Mouse (Mus musculus) liver, adult 2 months (tissue): Measurements from ENCODE around the gene Klhdc3. TPM values are rescaled to one million over a fixed set of nuclear protein-coding genes. Genes with fewer than 3 reads are reported as not detected.

ENCODE experiments used
- DNase-seq: peaks from one replicate; pipeline ENCODE4 v3.0.0-alpha.2; 2011; ENCODE audit warnings: low read depth, low spot score; ENCODE audit errors: extremely low read depth
- H3K27ac ChIP-seq: fragments of 200-500 bp; replicated peaks from 2 replicates; pipeline ENCODE4 v1.5.1; 2012; ENCODE audit warnings: low read depth, mild to moderate bottlenecking, control low read depth, inconsistent platforms, low read length; ENCODE audit not compliant: insufficient read depth
- H3K27me3 ChIP-seq: fragments of 200-500 bp; 2 replicates; pipeline ENCODE4 v1.6.1; 2012; ENCODE audit warnings: mild to moderate bottlenecking, moderate library complexity, low read length, inconsistent platforms; ENCODE audit not compliant: control insufficient read depth, insufficient read depth
- H3K36me3 ChIP-seq: fragments of 200-500 bp; 2 replicates; pipeline ENCODE4 v1.6.1; 2012; ENCODE audit warnings: low read length, inconsistent platforms; ENCODE audit not compliant: control insufficient read depth, insufficient read depth
- H3K4me1 ChIP-seq: fragments of 200-500 bp; 2 replicates; pipeline ENCODE4 v1.6.1; 2011; ENCODE audit warnings: low read length; ENCODE audit not compliant: control insufficient read depth, insufficient read depth
- H3K4me3 ChIP-seq: fragments of 200-500 bp; 2 replicates; pipeline ENCODE4 v1.5.1; 2011; ENCODE audit warnings: low read depth, mild to moderate bottlenecking, control low read depth, low read length, moderate library complexity; ENCODE audit not compliant: insufficient read depth
- H3K79me2 ChIP-seq: fragments of 200-500 bp; 2 replicates; pipeline ENCODE4 v1.6.1; 2012; ENCODE audit warnings: inconsistent platforms, mild to moderate bottlenecking, low read length, moderate library complexity; ENCODE audit not compliant: control insufficient read depth, insufficient read depth
- H3K9ac ChIP-seq: fragments of 200-500 bp; 2 replicates; pipeline ENCODE4 v1.6.1; 2012; ENCODE audit warnings: low read depth, mild to moderate bottlenecking, control low read depth, inconsistent platforms, low read length
- CTCF ChIP-seq: fragments of 200-500 bp; IDR thresholded peaks from 2 replicates; pipeline ENCODE4 v1.5.1; 2011; ENCODE audit warnings: low read depth, low read length, control low read depth
- POLR2A ChIP-seq: fragments of 200-500 bp; IDR thresholded peaks from 2 replicates; pipeline ENCODE4 v1.6.1; 2011; ENCODE audit warnings: low read length, control low read depth; ENCODE audit not compliant: insufficient read depth; ENCODE audit errors: extremely low read depth
- WGBS: fragments of 180-500 bp; shearing (Covaris S2); methylation state at CpG from one replicate; pipeline ENCODE4 v1.1.7; 2018; 5-methylcytosine and 5-hydroxymethylcytosine counted together
- polyA plus RNA-seq: library from polyadenylated mRNA; depleted of rRNA; stranded (reverse); fragments of >200 nt; gene quantifications from 2 replicates; pipeline ENCODE4 v1.2.3, GENCODE M21; 2012
- total RNA-seq: library from RNA; depleted of rRNA; stranded (reverse); fragments of >200 nt; gene quantifications from 2 replicates; pipeline ENCODE4 v1.2.3, GENCODE M21; 2014

Klhdc3 gene
- total and polyA plus RNA-seq, 2 experiments, result 23.9 to 74.6 TPM

- WGBS, result 80% methylated on average over 5 of the region's 5 CpGs
- H3K36me3 ChIP-seq, result peaks cover 2% of the 10 kb centered on the region
- no peak for DNase-seq
Observed at GRCm38 (mm10) chr17:46662730-46663129, 18.0 kb downstream of the Klhdc3 start.

GRCm38 (mm10) chr17:46661981-46662380 lies 18.7 kb downstream of the Klhdc3 start:
- Histone ChIP-seq H3K79me2 (no peaks in the 10 kb centered on the region), H3K9ac (no peak overlapping the region), H3K4me1 (no peaks in the 10 kb centered on the region), H3K27ac (no peak overlapping the region), H3K4me3 (no peak overlapping the region), H3K27me3 (no peaks in the 10 kb centered on the region), H3K36me3 (no peaks in the 10 kb centered on the region; the same call in 1 of the 2 replicates)
- no peak for DNase-seq
- WGBS, result 92% methylated on average over 12 of the region's 12 CpGs
- TF ChIP-seq CTCF (no peak), POLR2A (no peak)

More at GRCm38 (mm10) chr17:46662730-46663129, 18.0 kb downstream of the Klhdc3 start:
- no peaks in the 10 kb centered on the region for H3K79me2 ChIP-seq
- no peaks in the 10 kb centered on the region for H3K4me1 ChIP-seq
- H3K27me3 ChIP-seq, result no peaks in the 10 kb centered on the region
- H3K27ac ChIP-seq, result no peak overlapping the region
- TF ChIP-seq POLR2A (no peak), CTCF (no peak)
- H3K9ac ChIP-seq, result no peak overlapping the region
- no peak overlapping the region for H3K4me3 ChIP-seq

GRCm38 (mm10) chr17:46661351-46661750 lies 19.4 kb downstream of the Klhdc3 start:
- Histone ChIP-seq H3K4me3 (no peak overlapping the region), H3K4me1 (no peaks in the 10 kb centered on the region), H3K27ac (no peak overlapping the region), H3K79me2 (no peaks in the 10 kb centered on the region), H3K27me3 (no peaks in the 10 kb centered on the region), H3K36me3 (no peaks in the 10 kb centered on the region; the same call in 1 of the 2 replicates), H3K9ac (no peak overlapping the region)
- no peak for DNase-seq
- WGBS, result 96% methylated on average over 9 of the region's 9 CpGs
- TF ChIP-seq POLR2A (no peak), CTCF (no peak)

- DNase-seq, result no peak
- 78% methylated on average over 6 of the region's 6 CpGs for WGBS
- H3K4me1 ChIP-seq, result no peaks in the 10 kb centered on the region
- H3K4me3 ChIP-seq, result no peak overlapping the region
- TF ChIP-seq POLR2A (no peak), CTCF (no peak)
- no peaks in the 10 kb centered on the region for H3K79me2 ChIP-seq
- no peak overlapping the region for H3K27ac ChIP-seq
- no peaks in the 10 kb centered on the region for H3K27me3 ChIP-seq
- no peak overlapping the region for H3K9ac ChIP-seq
- no peaks in the 10 kb centered on the region for H3K36me3 ChIP-seq
Observed at GRCm38 (mm10) chr17:46656054-46656453, 24.7 kb downstream of the Klhdc3 start.

GRCm38 (mm10) chr17:46651755-46652547 lies 28.8 kb downstream of the Klhdc3 start:
- no peaks in the 10 kb centered on the region for H3K27me3 ChIP-seq
- peaks cover 2% of the 10 kb centered on the region; the same call in 1 of the 2 replicates for H3K4me1 ChIP-seq
- no peak overlapping the region; the same call in 1 of the 2 replicates for H3K4me3 ChIP-seq
- no peak overlapping the region for H3K9ac ChIP-seq
- peaks cover 2% of the 10 kb centered on the region; the same call in 1 of the 2 replicates for H3K36me3 ChIP-seq
- H3K79me2 ChIP-seq, result no peaks in the 10 kb centered on the region
- TF ChIP-seq POLR2A (no peak), CTCF (no peak)
- no peak for DNase-seq
- 73% methylated on average over 20 of the region's 20 CpGs for WGBS
- no peak overlapping the region for H3K27ac ChIP-seq

- H3K4me1 ChIP-seq, result peaks cover 3% of the 10 kb centered on the region; the same call in 1 of the 2 replicates
- H3K27me3 ChIP-seq, result no peaks in the 10 kb centered on the region
- 71% methylated on average over 17 of the region's 17 CpGs for WGBS
- no peak for DNase-seq
- no peak overlapping the region for H3K27ac ChIP-seq
- H3K4me3 ChIP-seq, result peak overlapping the region; percentile 2; the same call in 1 of the 2 replicates
- H3K79me2 ChIP-seq, result no peaks in the 10 kb centered on the region
- H3K36me3 ChIP-seq, result peaks cover 2% of the 10 kb centered on the region; the same call in 1 of the 2 replicates
- TF ChIP-seq CTCF (no peak), POLR2A (no peak)
- H3K9ac ChIP-seq, result peak overlapping the region; percentile 4; the same call in 1 of the 2 replicates
Observed at GRCm38 (mm10) chr17:46651292-46651691, 29.4 kb downstream of the Klhdc3 start.
